Mouse (Mus musculus) stomach, embryonic 14.5 days (tissue): ENCODE measurements around the gene Bpifc. TPM values are rescaled to one million over a fixed set of nuclear protein-coding genes. Genes with fewer than 3 reads are reported as not detected.

Experiments
- ATAC-seq: fragments of 200-750 bp; cut with Nextera tagmentation; 2 replicates; pipeline ENCODE4 v1.8.0; 2017; ENCODE audit warnings: low read depth, moderate TSS enrichment; ENCODE audit not compliant: insufficient number of reproducible peaks, insufficient read depth, low FRiP score
- H3K27ac ChIP-seq: fragments of 300-500 bp; sonication (generic); 2 replicates; pipeline ENCODE4 v1.5.1; 2014; ENCODE audit warnings: mild to moderate bottlenecking, low read length, moderate library complexity, mixed read lengths
- H3K27me3 ChIP-seq: fragments of 300-500 bp; sonication (generic); 2 replicates; pipeline ENCODE4 v1.6.1; 2014; ENCODE audit warnings: low read length, control low read depth, mixed read lengths; ENCODE audit not compliant: control insufficient read depth, insufficient read depth
- H3K36me3 ChIP-seq: fragments of 300-500 bp; sonication (generic); 2 replicates; pipeline ENCODE4 v1.6.1; 2014; ENCODE audit warnings: mild to moderate bottlenecking, control low read depth, low read length, moderate library complexity, mixed read lengths; ENCODE audit not compliant: control insufficient read depth, insufficient read depth
- H3K4me1 ChIP-seq: fragments of 300-500 bp; sonication (generic); 2 replicates; pipeline ENCODE4 v1.6.1; 2014; ENCODE audit warnings: low read length, control low read depth, mixed read lengths; ENCODE audit not compliant: control insufficient read depth, insufficient read depth
- H3K4me2 ChIP-seq: fragments of 300-500 bp; sonication (generic); replicated peaks from 2 replicates; pipeline ENCODE4 v1.6.1; 2014; ENCODE audit warnings: low read depth, low read length, control low read depth
- H3K4me3 ChIP-seq: fragments of 300-500 bp; sonication (generic); 2 replicates; pipeline ENCODE4 v1.5.1; 2014; ENCODE audit warnings: low read depth, low read length, control low read depth
- H3K9ac ChIP-seq: fragments of 300-500 bp; sonication (generic); replicated peaks from 2 replicates; pipeline ENCODE4 v1.6.1; 2014; ENCODE audit warnings: low read depth, mild to moderate bottlenecking, control low read depth, low read length, moderate library complexity, mixed read lengths
- H3K9me3 ChIP-seq: fragments of 300-500 bp; sonication (generic); 2 replicates; pipeline ENCODE4 v1.6.1; 2016; ENCODE audit warnings: low read depth, low read length, control low read depth; ENCODE audit not compliant: control insufficient read depth
- WGBS: fragments of 180-500 bp; shearing (Covaris S2); extraction: QIAGEN DNeasy Blood & Tissue Kit; methylation state at CpG from one replicate; pipeline ENCODE4 v1.1.7; 2014; 5-methylcytosine and 5-hydroxymethylcytosine counted together
- polyA plus RNA-seq: library from polyadenylated mRNA; unstranded; fragments of >200 nt; fragmentation: Nextera tagmentation; extraction: Ambion mirVana; gene quantifications from 2 replicates; pipeline ENCODE4 v1.2.1, GENCODE M21; 2014

The Bpifc gene
- 0.23 TPM in 1 of 2 replicates, not detected in the other for polyA plus RNA-seq

DNA sequence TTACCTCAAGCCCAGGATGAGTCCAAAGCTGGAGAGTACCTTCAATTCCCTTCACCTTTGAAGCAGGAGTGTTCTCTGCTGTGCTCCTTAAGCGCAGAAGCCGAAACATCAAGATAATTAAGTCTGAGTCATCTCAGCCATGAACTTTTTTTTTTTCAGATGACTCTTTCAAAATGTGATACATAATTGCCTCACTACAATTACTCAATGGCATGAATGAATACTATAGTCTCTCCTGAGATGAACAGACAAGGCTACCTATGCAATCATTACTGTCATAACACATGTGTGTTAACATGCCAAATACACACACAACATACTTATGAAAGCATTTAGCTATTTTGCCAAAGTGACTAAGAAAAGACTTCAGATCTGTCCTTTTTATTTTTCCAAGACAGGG is at the start of gene Bpifc:
Gene Bpifc (minus strand): TSS at position 115 of the 400 bp plus-strand sequence.
- Histone ChIP-seq H3K4me1 (no peaks in the 10 kb centered on the region), H3K27ac (no peak within 1 kb of the TSS), H3K36me3 (no peaks in the 10 kb centered on the region), H3K4me3 (no peak within 1 kb of the TSS), H3K27me3 (no peaks in the 10 kb centered on the region), H3K4me2 (no peak within 1 kb of the TSS), H3K9ac (no peak within 1 kb of the TSS), H3K9me3 (no peaks in the 10 kb centered on the region)
- no peak for ATAC-seq
- 92% methylated on average over 2 of the region's 2 CpGs for WGBS

DNA sequence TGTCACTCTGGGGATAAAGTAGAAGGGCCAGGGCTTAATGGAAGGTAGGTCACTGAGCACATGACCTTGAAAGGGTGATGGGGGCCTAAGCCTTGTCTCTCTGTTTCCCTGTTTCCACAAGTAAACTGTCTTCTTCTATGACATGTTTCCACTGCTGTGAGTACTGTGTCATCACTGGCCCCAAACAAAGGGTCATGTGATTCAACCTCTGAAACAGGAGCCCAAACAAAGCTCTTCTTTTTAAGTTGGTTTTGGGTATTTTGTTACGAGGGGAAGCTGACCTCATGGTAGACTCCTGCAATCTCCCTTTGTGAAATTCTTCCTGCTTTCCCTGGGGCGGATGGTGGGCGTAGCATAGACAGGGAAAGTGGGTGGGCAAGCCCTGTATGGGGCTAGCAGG is 48.6 kb upstream of the Bpifc start:
- H3K36me3 ChIP-seq = no peaks in the 10 kb centered on the region
- H3K27ac ChIP-seq = no peak overlapping the region
- H3K4me3 ChIP-seq = no peak overlapping the region
- no peak overlapping the region for H3K9ac ChIP-seq
- no peak for ATAC-seq
- H3K9me3 ChIP-seq = no peaks in the 10 kb centered on the region
- no peaks in the 10 kb centered on the region for H3K27me3 ChIP-seq
- H3K4me1 ChIP-seq = 0 out of 2 replicates have a peak, but pooled peaks cover 2% of the 10 kb centered on the region
- WGBS = 62% methylated on average over 3 of the region's 3 CpGs
- H3K4me2 ChIP-seq = no peak overlapping the region

DNA sequence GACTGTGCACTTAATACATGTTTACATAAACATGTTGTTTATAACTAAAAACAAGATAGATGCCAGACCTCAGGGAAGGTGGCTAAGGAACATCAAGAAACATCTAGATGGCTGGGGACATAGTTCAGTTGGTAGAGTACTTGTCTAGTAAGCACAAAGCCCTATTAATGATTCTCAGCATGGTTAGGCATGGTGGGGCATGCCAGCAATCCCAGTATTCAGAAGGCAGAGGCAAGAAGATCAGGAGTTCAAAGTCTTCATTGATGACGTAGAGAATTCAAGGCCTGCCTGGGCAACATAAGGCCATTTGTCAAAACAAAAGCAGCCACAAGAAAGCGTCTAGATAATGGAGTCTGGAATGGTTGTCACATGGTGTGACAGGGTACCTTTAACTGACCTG is 46.0 kb upstream of the Bpifc start:
- Histone ChIP-seq H3K27ac (no peak overlapping the region), H3K36me3 (no peaks in the 10 kb centered on the region), H3K4me3 (no peak overlapping the region), H3K9me3 (no peaks in the 10 kb centered on the region), H3K4me2 (no peak overlapping the region), H3K9ac (no peak overlapping the region), H3K4me1 (no peaks in the 10 kb centered on the region), H3K27me3 (no peaks in the 10 kb centered on the region)
- no peak for ATAC-seq
- WGBS = 41% methylated on average over 2 of the region's 2 CpGs

DNA sequence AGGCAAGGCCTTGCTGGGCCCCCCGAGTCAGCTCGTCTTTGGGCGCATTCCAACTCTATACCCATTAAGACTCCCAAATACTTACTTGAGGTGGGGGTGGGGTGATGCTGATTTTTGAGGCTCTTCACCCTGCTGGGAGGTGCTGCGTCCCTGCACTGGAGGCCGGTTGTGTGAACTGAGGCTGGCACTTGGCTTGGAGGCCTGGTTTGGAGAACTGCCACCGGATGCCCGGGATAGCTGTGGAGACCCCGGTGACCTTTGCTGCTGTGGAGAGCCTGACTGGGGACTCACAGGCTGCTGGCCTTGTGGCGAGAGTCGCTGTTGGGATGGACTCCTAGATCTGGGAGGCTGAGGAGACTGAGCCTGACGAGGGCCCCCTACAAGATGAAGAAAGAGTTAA is 45.6 kb upstream of the Bpifc start:
- ATAC-seq = no peak

DNA sequence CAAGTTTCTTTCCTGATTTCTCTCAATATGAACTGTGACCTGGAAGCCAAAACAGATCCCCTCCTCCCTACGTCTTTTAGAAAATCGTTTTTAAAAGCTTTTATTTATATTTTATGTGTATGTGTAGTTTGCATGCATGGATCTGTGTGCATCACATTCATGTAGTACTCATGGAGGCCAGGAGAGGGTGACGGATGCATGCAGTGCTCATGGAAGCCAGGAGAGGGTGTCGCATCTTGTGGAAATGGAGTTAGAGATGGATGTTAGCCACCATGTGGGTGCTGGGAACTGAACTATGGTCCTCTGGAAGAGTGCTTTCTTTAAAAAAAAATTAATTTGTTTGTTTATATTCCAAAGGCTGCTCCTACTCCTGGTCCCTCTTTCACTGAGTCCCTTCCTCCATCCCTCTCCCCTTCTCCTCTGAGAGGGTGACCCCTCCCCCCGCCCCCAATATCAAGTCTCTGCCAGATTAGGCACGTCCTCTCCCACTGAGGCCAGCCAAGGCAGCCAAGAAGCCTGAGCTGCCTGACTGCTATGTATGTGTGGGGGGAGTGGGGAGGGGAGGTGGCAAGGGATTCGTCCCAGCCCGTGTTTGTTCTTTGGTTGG is 44.7 kb upstream of the Bpifc start:
- no peak overlapping the region for H3K27ac ChIP-seq
- H3K36me3 ChIP-seq = no peaks in the 10 kb centered on the region; the same call in 1 of the 2 replicates
- no peaks in the 10 kb centered on the region for H3K9me3 ChIP-seq
- no peak overlapping the region for H3K4me2 ChIP-seq
- H3K9ac ChIP-seq = no peak overlapping the region
- WGBS = 84% methylated on average over 8 of the region's 8 CpGs
- ATAC-seq = no peak
- H3K4me1 ChIP-seq = no peaks in the 10 kb centered on the region
- no peak overlapping the region for H3K4me3 ChIP-seq
- no peaks in the 10 kb centered on the region for H3K27me3 ChIP-seq

More for the DNA sequence above, 45.6 kb upstream of the Bpifc start:
- Histone ChIP-seq H3K27me3 (no peaks in the 10 kb centered on the region), H3K9ac (no peak overlapping the region), H3K4me2 (no peak overlapping the region), H3K4me3 (no peak overlapping the region), H3K9me3 (no peaks in the 10 kb centered on the region), H3K27ac (no peak overlapping the region), H3K4me1 (no peaks in the 10 kb centered on the region), H3K36me3 (no peaks in the 10 kb centered on the region)
- WGBS = 84% methylated on average over 11 of the region's 11 CpGs

- Histone ChIP-seq H3K27ac (no peak overlapping the region), H3K4me3 (no peak overlapping the region), H3K9me3 (no peaks in the 10 kb centered on the region), H3K36me3 (peaks cover 4% of the 10 kb centered on the region; the same call in 1 of the 2 replicates), H3K4me1 (no peaks in the 10 kb centered on the region), H3K27me3 (no peaks in the 10 kb centered on the region), H3K4me2 (no peak overlapping the region), H3K9ac (no peak overlapping the region)
- no peak for ATAC-seq
- WGBS = 78% methylated on average over 10 of the region's 10 CpGs
Observed at GRCm38 (mm10) chr10:86052818-86053522, 41.3 kb upstream of the Bpifc start.

DNA sequence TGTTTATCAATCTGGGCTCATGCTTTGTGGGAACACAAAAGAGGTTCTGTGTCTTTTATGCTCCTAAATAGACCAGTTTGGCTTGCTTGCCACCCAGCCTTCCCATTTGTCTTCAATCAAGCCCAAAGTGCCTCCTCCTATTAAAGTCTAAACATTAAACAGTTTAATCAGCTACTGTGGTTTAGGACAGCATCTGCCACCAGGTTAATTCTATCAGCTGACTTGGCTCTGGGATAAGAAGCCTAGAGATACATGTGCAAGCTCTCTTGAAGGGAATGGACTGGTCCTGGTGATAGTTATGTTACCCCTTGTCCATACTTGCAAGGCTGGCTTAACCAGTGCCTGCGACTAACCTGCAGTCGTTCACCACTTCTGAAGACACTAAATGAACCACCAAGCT is 38.8 kb upstream of the Bpifc start:
- no peak for ATAC-seq
- Histone ChIP-seq H3K27me3 (no peaks in the 10 kb centered on the region), H3K4me3 (no peak overlapping the region), H3K4me2 (no peak overlapping the region), H3K27ac (no peak overlapping the region), H3K9ac (no peak overlapping the region), H3K36me3 (peaks cover 8% of the 10 kb centered on the region; the same call in 1 of the 2 replicates), H3K4me1 (no peaks in the 10 kb centered on the region), H3K9me3 (no peaks in the 10 kb centered on the region)
- WGBS = 78% methylated on average over 2 of the region's 2 CpGs

DNA sequence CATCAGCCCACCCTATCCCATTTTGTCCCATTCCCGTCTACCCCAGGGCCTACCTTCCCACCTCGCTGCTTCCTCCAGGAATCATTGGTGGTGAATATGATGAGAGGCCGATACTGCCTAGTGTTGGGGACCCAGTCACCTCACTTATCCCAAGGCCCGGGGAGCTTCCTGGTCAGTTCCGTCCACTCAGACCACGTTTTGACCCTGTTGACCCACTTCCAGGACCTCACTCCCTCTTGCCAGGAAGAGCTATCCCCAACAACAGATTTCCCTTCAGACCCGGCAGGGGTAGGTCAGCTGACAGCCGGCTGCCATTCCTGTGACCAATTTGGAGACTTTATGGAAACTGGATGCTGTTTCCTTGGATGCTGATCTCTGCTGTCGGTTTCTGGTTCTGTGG is 36.1 kb upstream of the Bpifc start:
- no peaks in the 10 kb centered on the region for H3K4me1 ChIP-seq
- no peaks in the 10 kb centered on the region for H3K9me3 ChIP-seq
- ATAC-seq = no peak
- H3K9ac ChIP-seq = no peak overlapping the region
- no peak overlapping the region for H3K27ac ChIP-seq
- WGBS = 88% methylated on average over 9 of the region's 9 CpGs
- no peaks in the 10 kb centered on the region for H3K27me3 ChIP-seq
- no peak overlapping the region for H3K4me2 ChIP-seq
- H3K4me3 ChIP-seq = no peak overlapping the region
- H3K36me3 ChIP-seq = peaks cover 12% of the 10 kb centered on the region; the same call in 1 of the 2 replicates
